Mouse (Mus musculus): Measurements from ENCODE around the gene Wee2.

The Wee2 gene

GRCm38 (mm10) chr6:40435151-40436046, 3.5 kb upstream of the Wee2 start:
- DNase-seq (ENCODE audit: low spot score in 2 of 2): peak; percentile 46 to 62

- DNase-seq (ENCODE audit: low spot score in 2 of 2): peak; percentile 47 to 68
Measured at GRCm38 (mm10) chr6:40436047-40436483, 2.8 kb upstream of the Wee2 start, which contains the start of gene E330009J07Rik. TSS of gene E330009J07Rik (minus strand) at chr6:40436135.

- DNase-seq (ENCODE audit: low spot score in 2 of 2): no peak
Measured at GRCm38 (mm10) chr6:40439731-40440130, 843 bp downstream of the Wee2 start.

- DNase-seq (ENCODE audit: low spot score in 2 of 2): no peak
Measured at GRCm38 (mm10) chr6:40441276-40441675, 2.4 kb downstream of the Wee2 start.

- no peak for DNase-seq (ENCODE audit: low spot score in 2 of 2)
Measured at GRCm38 (mm10) chr6:40441755-40442154, 2.9 kb downstream of the Wee2 start.

- no peak for DNase-seq (ENCODE audit: low spot score in 2 of 2)
Measured at GRCm38 (mm10) chr6:40443281-40443928, 4.5 kb downstream of the Wee2 start.

GRCm38 (mm10) chr6:40448626-40449025, 9.7 kb downstream of the Wee2 start:
- DNase-seq (ENCODE audit: low spot score in 2 of 2): no peak

GRCm38 (mm10) chr6:40454436-40455041, 15.7 kb downstream of the Wee2 start:
- DNase-seq (ENCODE audit: low spot score in 2 of 2): no peak

- DNase-seq (ENCODE audit: low spot score in 2 of 2): no peak
Measured at GRCm38 (mm10) chr6:40465710-40466109, 26.8 kb downstream of the Wee2 start.

GRCm38 (mm10) chr6:40470916-40471719, 32.2 kb downstream of the Wee2 start, which contains the start of gene Ssbp1:
TSS of gene Ssbp1 (plus strand) at chr6:40471352.
- peak; percentile 86 for DNase-seq (ENCODE audit: low spot score in 2 of 2)

- no peak for DNase-seq (ENCODE audit: low spot score in 2 of 2)
Measured at GRCm38 (mm10) chr6:40471720-40472010, 32.8 kb downstream of the Wee2 start.

GRCm38 (mm10) chr6:40476132-40476531, 37.2 kb downstream of the Wee2 start:
- no peak for DNase-seq (ENCODE audit: low spot score in 2 of 2)

GRCm38 (mm10) chr6:40479705-40480104, 40.8 kb downstream of the Wee2 start:
- DNase-seq (ENCODE audit: low spot score in 2 of 2): no peak

GRCm38 (mm10) chr6:40482318-40482717, 43.4 kb downstream of the Wee2 start:
- DNase-seq (ENCODE audit: low spot score in 2 of 2): no peak

GRCm38 (mm10) chr6:40490933-40491332, 52.0 kb downstream of the Wee2 start, which contains the start of gene Tas2r137:
TSS of gene Tas2r137 (plus strand) at chr6:40491233.
- DNase-seq (ENCODE audit: low spot score in 2 of 2): no peak

GRCm38 (mm10) chr6:40493229-40493628, 54.3 kb downstream of the Wee2 start, which contains the start of gene Tas2r108:
TSS of gene Tas2r108 (plus strand) at chr6:40493529.
- DNase-seq (ENCODE audit: low spot score in 2 of 2): no peak
